ENCODE assay signal across 25 mouse cellular contexts in genomic region chr5:116084231-116084630, GRCm38 (mm10). TPM values are rescaled to one million over a fixed set of nuclear protein-coding genes. Genes with fewer than 3 reads are reported as not detected.
DNase-seq lines count a peak whose midpoint lies in the region; TF ChIP-seq lines count a peak whose summit lies in the region.
"Had no signal": no experiment of that assay in that cellular context is flagged by ENCODE, and none has a peak within 500 bp of the region (broad histone marks: within the 10 kb centered on the region; RNA-seq: fewer than 3 reads in every experiment).

No protein-coding gene starts in this region.

- DNase-seq in heart, adult 11 months: peak; percentile 63
- DNase-seq in heart, adult 2 months: no peak
- DNase-seq in heart, embryonic 10.5 days (ENCODE audit: low spot score): peak; percentile 55
- no peak for DNase-seq in heart, postnatal 4 days
- peak; percentile 17 for DNase-seq in testis, postnatal 10 days (ENCODE audit: low spot score)
- DNase-seq in testis, postnatal 14 days (ENCODE audit: low spot score): no peak
- DNase-seq: adrenal gland, adult 2 months; adrenal gland, adult 8-10 months; adrenal gland, postnatal 10 days; adrenal gland, postnatal 14 days; adrenal gland, postnatal 25 days; adrenal gland, postnatal 36 days; B cell, adult 2 months; cerebellum, adult 11 months; cerebellum, adult 11-12 months; cerebellum, adult 18-20 months had no signal

- H3K27me3 ChIP-seq in heart, adult 2 months (ENCODE audit: control insufficient read depth, insufficient read depth, low read length): peaks cover 4% of the 10 kb centered on the region; the same call in 1 of the 2 replicates
- peaks cover 29% of the 10 kb centered on the region for H3K27me3 ChIP-seq in heart, embryonic 10.5 days (ENCODE audit: insufficient read depth, poor library complexity, severe bottlenecking)
- H3K27me3 ChIP-seq: CH12.LX had no signal

- no peak overlapping the region for H3K27ac ChIP-seq in heart, adult 2 months
- H3K27ac ChIP-seq in heart, embryonic 10.5 days: no peak overlapping the region

- intact Hi-C loops in heart, adult 2 months (cut with DNase I): no loop called here

- H3K9ac ChIP-seq in heart, adult 2 months (ENCODE audit: low read depth, low read length): no peak overlapping the region

- 77% methylated on average over 6 of the region's 6 CpGs for WGBS in heart, adult 2 months
- WGBS in heart, embryonic 10.5 days: 86% methylated on average over 6 of the region's 6 CpGs

- H3K4me3 ChIP-seq in heart, adult 2 months: no peak overlapping the region
- H3K4me3 ChIP-seq in heart, embryonic 10.5 days: no peak overlapping the region

- no peak for TF ChIP-seq EP300 in heart, adult 2 months (IDR thresholded peaks at IDR 0.05; ENCODE audit: insufficient read depth, low read depth, low read length)

- H3K36me3 ChIP-seq in heart, adult 2 months (ENCODE audit: control insufficient read depth, insufficient read depth, low read length): no peaks in the 10 kb centered on the region
- H3K36me3 ChIP-seq in heart, embryonic 10.5 days: no peaks in the 10 kb centered on the region
- H3K36me3 ChIP-seq: G1E had no signal

- no peaks in the 10 kb centered on the region for H3K4me1 ChIP-seq in heart, adult 2 months (ENCODE audit: control insufficient read depth, insufficient read depth, low read length)
- H3K4me1 ChIP-seq in heart, embryonic 10.5 days: peaks cover 10% of the 10 kb centered on the region

- TF ChIP-seq POLR2A in heart, adult 2 months (IDR thresholded peaks at IDR 0.05; ENCODE audit: insufficient read depth, low read depth, low read length): no peak

- no peaks in the 10 kb centered on the region for H3K9me3 ChIP-seq in heart, embryonic 10.5 days

- H3K79me2 ChIP-seq in heart, adult 2 months (replicated peaks; ENCODE audit: control insufficient read depth, insufficient read depth, low read length): no peaks in the 10 kb centered on the region

- no peak for TF ChIP-seq CTCF in heart, adult 2 months (IDR thresholded peaks at IDR 0.05)

RNA-seq across cellular contexts. Expression of gene Tmem233, which starts 1.2 kb away (rescaled TPM):
- total RNA-seq in heart, adult 2 months (2021): not detected
- polyA plus RNA-seq in heart, adult 2 months (2012; rRNA removed): not detected in 2 replicates
- polyA plus RNA-seq in heart, embryonic 10.5 days (2016; fragmentation: Nextera tagmentation; extraction: Ambion mirVana): not detected in 2 replicates
- not detected for total RNA-seq in heart, postnatal 4 days (2021)
- total RNA-seq: adrenal gland, adult 18-20 months; adrenal gland, adult 2 months; adrenal gland, adult 8-10 months; adrenal gland, postnatal 14 days; adrenal gland, postnatal 25 days; adrenal gland, postnatal 36 days; CH12.LX; ES-E14 had no signal
- polyA plus RNA-seq: activated CD4-positive, CD25-positive, alpha-beta regulatory T cell, adult 4 months; adrenal gland, adult 2 months; brain, embryonic 14.5 days; C2C12; CD4-positive, CD25-positive, alpha-beta regulatory T cell, adult 4 months; G1E; Patski had no signal

RNA-seq across cellular contexts. Expression of gene Prkab1, which starts 59.9 kb away (rescaled TPM):
- total RNA-seq in heart, adult 2 months (2021): 10 to 100 TPM; 50.6 to 55.5 TPM
- polyA plus RNA-seq in heart, adult 2 months (2012; rRNA removed): 64.8 and 69.7 TPM in 2 replicates
- polyA plus RNA-seq in heart, embryonic 10.5 days (2016; fragmentation: Nextera tagmentation; extraction: Ambion mirVana): 69.3 and 74.1 TPM in 2 replicates
- 10 to 100 TPM; 67.9 to 72.7 TPM for total RNA-seq in heart, postnatal 4 days (2021)

Comparison
In these comparisons a context has a peak if more than half of its experiments do, and no peak if none do; other contexts are left out.
1. DNase-seq: peak in heart, adult 11 months (single experiment), heart, embryonic 10.5 days (single experiment) and testis, postnatal 10 days (single experiment); none in heart, adult 2 months (0 of 2), heart, postnatal 4 days (single experiment) and testis, postnatal 14 days (single experiment).